8 mouse cellular contexts compared by ENCODE assay signal in the genomic region with DNA sequence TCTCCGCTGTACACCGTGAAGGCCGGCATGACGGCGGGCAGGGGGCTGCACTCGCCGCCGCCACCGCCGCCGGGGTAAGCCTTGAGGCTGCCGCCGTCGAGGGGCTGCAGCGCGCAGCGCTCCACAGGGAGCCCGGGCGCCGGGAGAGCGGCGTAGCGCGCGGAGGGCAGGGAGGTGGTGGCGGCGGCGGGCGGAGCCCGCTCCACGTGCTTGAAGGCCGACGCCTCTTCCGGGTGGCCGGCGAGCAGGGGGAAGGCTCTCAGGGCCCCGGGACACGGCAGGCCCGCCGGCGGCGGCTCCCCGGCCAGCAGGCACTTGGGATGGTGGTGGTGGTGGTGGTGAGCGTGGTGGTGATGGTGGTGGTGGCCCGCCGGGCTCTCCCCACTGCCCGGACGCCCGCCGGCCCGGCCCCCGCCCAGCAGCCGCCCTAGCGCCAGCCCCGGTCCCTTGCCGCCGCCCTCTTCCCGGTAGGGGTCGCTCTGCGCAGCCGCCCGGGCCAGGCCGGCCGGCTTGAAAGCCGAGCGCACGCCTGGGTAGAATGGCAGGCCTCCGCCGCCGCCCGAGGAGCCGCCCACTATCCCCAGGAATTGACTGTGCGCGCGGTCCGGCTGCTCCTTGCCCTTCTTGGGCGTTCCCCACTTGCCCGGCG. TPM values are rescaled to one million over a fixed set of nuclear protein-coding genes. Genes with fewer than 3 reads are reported as not detected.
DNase-seq lines count a peak whose midpoint lies in the region; ATAC-seq lines count a peak whose summit lies in the region.

No protein-coding gene starts in this region.

- no peaks in the 10 kb centered on the region for H3K36me3 ChIP-seq in embryonic facial prominence, embryonic 10.5 days (replicated peaks)
- no peaks in the 10 kb centered on the region for H3K36me3 ChIP-seq in hindbrain, embryonic 13.5 days
- no peaks in the 10 kb centered on the region for H3K36me3 ChIP-seq in liver, embryonic 15.5 days (replicated peaks)
- no peaks in the 10 kb centered on the region for H3K36me3 ChIP-seq in stomach, embryonic 16.5 days (ENCODE audit: control insufficient read depth, insufficient read depth, low read length)

- H3K4me2 ChIP-seq in hindbrain, embryonic 13.5 days = peak overlapping the region; percentile 64
- H3K4me2 ChIP-seq in liver, embryonic 15.5 days = peak overlapping the region; percentile 62
- peak overlapping the region; percentile 66 for H3K4me2 ChIP-seq in stomach, embryonic 16.5 days (ENCODE audit: low read depth, low read length)

- H3K4me1 ChIP-seq in embryonic facial prominence, embryonic 10.5 days = peaks cover 19% of the 10 kb centered on the region
- peaks cover 28% of the 10 kb centered on the region for H3K4me1 ChIP-seq in hindbrain, embryonic 13.5 days (replicated peaks)
- H3K4me1 ChIP-seq in liver, embryonic 15.5 days (replicated peaks) = peaks cover 16% of the 10 kb centered on the region; the same call in 1 of the 2 replicates
- peaks cover 13% of the 10 kb centered on the region for H3K4me1 ChIP-seq in stomach, embryonic 16.5 days (ENCODE audit: control insufficient read depth, insufficient read depth, low read length)

- peaks cover 100% of the 10 kb centered on the region for H3K27me3 ChIP-seq in embryonic facial prominence, embryonic 10.5 days (replicated peaks; ENCODE audit: low read depth, poor library complexity, severe bottlenecking)
- peaks cover 99% of the 10 kb centered on the region for H3K27me3 ChIP-seq in hindbrain, embryonic 13.5 days
- peaks cover 100% of the 10 kb centered on the region for H3K27me3 ChIP-seq in liver, embryonic 15.5 days
- peaks cover 82% of the 10 kb centered on the region for H3K27me3 ChIP-seq in stomach, embryonic 16.5 days (ENCODE audit: control insufficient read depth, insufficient read depth, low read length)

- no peaks in the 10 kb centered on the region for H3K9me3 ChIP-seq in embryonic facial prominence, embryonic 10.5 days
- H3K9me3 ChIP-seq in hindbrain, embryonic 13.5 days = no peaks in the 10 kb centered on the region
- no peaks in the 10 kb centered on the region for H3K9me3 ChIP-seq in liver, embryonic 15.5 days (replicated peaks)
- no peaks in the 10 kb centered on the region for H3K9me3 ChIP-seq in stomach, embryonic 16.5 days (replicated peaks; ENCODE audit: control insufficient read depth, low read length)

- ATAC-seq in hindbrain, embryonic 13.5 days (ENCODE audit: low FRiP score) = peak; percentile 86
- ATAC-seq in liver, embryonic 15.5 days (ENCODE audit: insufficient read depth) = 0 out of 2 replicates have a peak, but pooled peaks have one; percentile 31
- ATAC-seq in stomach, embryonic 16.5 days (ENCODE audit: insufficient read depth, low FRiP score) = peak; percentile 83

- H3K27ac ChIP-seq in embryonic facial prominence, embryonic 10.5 days (replicated peaks) = peak overlapping the region; percentile 61
- H3K27ac ChIP-seq in hindbrain, embryonic 13.5 days = no peak overlapping the region
- H3K27ac ChIP-seq in liver, embryonic 15.5 days (replicated peaks) = no peak overlapping the region
- no peak overlapping the region for H3K27ac ChIP-seq in stomach, embryonic 16.5 days (ENCODE audit: low read length)

- peak overlapping the region; percentile 63 for H3K9ac ChIP-seq in hindbrain, embryonic 13.5 days
- no peak overlapping the region for H3K9ac ChIP-seq in liver, embryonic 15.5 days
- H3K9ac ChIP-seq in stomach, embryonic 16.5 days (ENCODE audit: low read length) = peak overlapping the region; percentile 31; the same call in 1 of the 2 replicates

- H3K4me3 ChIP-seq in embryonic facial prominence, embryonic 10.5 days = peak overlapping the region; percentile 56
- peak overlapping the region; percentile 47 for H3K4me3 ChIP-seq in hindbrain, embryonic 13.5 days
- peak overlapping the region; percentile 42 for H3K4me3 ChIP-seq in liver, embryonic 15.5 days (replicated peaks)
- peak overlapping the region; percentile 46 for H3K4me3 ChIP-seq in stomach, embryonic 16.5 days (replicated peaks; ENCODE audit: low read length)

- WGBS in embryonic facial prominence, embryonic 10.5 days = under 1% methylated on average over 79 of the region's 79 CpGs
- whole genome bisulfite sequencing in hindbrain, embryonic 13.5 days = 1% methylated on average over 48 of the region's 79 CpGs
- WGBS in liver, embryonic 15.5 days (ENCODE audit: insufficient replicate concordance) = 1% methylated on average over 76 of the region's 79 CpGs
- 1% methylated on average over 63 of the region's 79 CpGs for WGBS in stomach, embryonic 16.5 days

- DNase-seq in right cerebral cortex, postnatal 4 days = peak; percentile 16
- DNase-seq in right cerebral cortex, adult 2 months (ENCODE audit: low spot score in 2 of 2) = no peak
- DNase-seq in embryonic facial prominence, embryonic 10.5 days (ENCODE audit: low spot score) = peak; percentile 84
- no peak for DNase-seq in right cerebral cortex, postnatal 25 days
- DNase-seq in c-Kit-positive CD71-positive TER-119-positive erythroid progenitor cells, embryonic 14.5 days (ENCODE audit: low spot score) = no peak

RNA-seq across cellular contexts. Expression of a gene that starts 6.7 kb away (rescaled TPM):
- 0.52 TPM in 1 of 2 replicates, not detected in the other for polyA plus RNA-seq in embryonic facial prominence, embryonic 10.5 days (2016; fragmentation: Nextera tagmentation; extraction: Ambion mirVana)
- 1.00 and 1.7 TPM in 2 replicates for polyA plus RNA-seq in hindbrain, embryonic 13.5 days (2015; fragmentation: Nextera tagmentation; extraction: Ambion mirVana)
- polyA plus RNA-seq in liver, embryonic 15.5 days (2015; fragmentation: Nextera tagmentation; extraction: Ambion mirVana) = not detected in 2 replicates
- polyA plus RNA-seq in stomach, embryonic 16.5 days (2015; fragmentation: Nextera tagmentation; extraction: Ambion mirVana) = not detected in 2 replicates

RNA-seq across cellular contexts. Expression of a gene that starts 48.4 kb away (rescaled TPM):
- polyA plus RNA-seq in embryonic facial prominence, embryonic 10.5 days (2016; fragmentation: Nextera tagmentation; extraction: Ambion mirVana) = 46.6 TPM in 2 replicates
- polyA plus RNA-seq in hindbrain, embryonic 13.5 days (2015; fragmentation: Nextera tagmentation; extraction: Ambion mirVana) = 71.0 and 71.8 TPM in 2 replicates
- 17.5 and 20.3 TPM in 2 replicates for polyA plus RNA-seq in liver, embryonic 15.5 days (2015; fragmentation: Nextera tagmentation; extraction: Ambion mirVana)
- polyA plus RNA-seq in stomach, embryonic 16.5 days (2015; fragmentation: Nextera tagmentation; extraction: Ambion mirVana) = 37.0 and 42.1 TPM in 2 replicates

Comparison
In these comparisons a context has a peak if more than half of its experiments do, and no peak if none do; other contexts are left out.
1. DNase-seq: peak in right cerebral cortex, postnatal 4 days (single experiment) and embryonic facial prominence, embryonic 10.5 days (single experiment); none in right cerebral cortex, adult 2 months (0 of 2), right cerebral cortex, postnatal 25 days (single experiment) and c-Kit-positive CD71-positive TER-119-positive erythroid progenitor cells, embryonic 14.5 days (single experiment).
2. ATAC-seq: peak in every context shown above with its lines; median percentile 86 in hindbrain, embryonic 13.5 days; 83 in stomach, embryonic 16.5 days; 31 in liver, embryonic 15.5 days.
3. Peak in every context shown above with its lines, with median percentiles within 50 percentile points of each other: H3K4me3 ChIP-seq and H3K4me2 ChIP-seq.